Mouse (Mus musculus) forebrain, embryonic 10.5 days (tissue): ENCODE results near the gene Epo. TPM values are rescaled to one million over a fixed set of nuclear protein-coding genes. Genes with fewer than 3 reads are reported as not detected.
A peak's percentile ranks its signal among the peaks of the same experiment; 100 is the strongest.

Experiments
- DNase-seq: peaks from one replicate; pipeline ENCODE4 v3.0.0-alpha.2; 2017; ENCODE audit warnings: low spot score; ENCODE audit errors: extremely low spot score
- H3K27ac ChIP-seq: fragments of 300-500 bp; sonication (generic); 2 replicates; pipeline ENCODE4 v1.5.1; 2016; ENCODE audit warnings: mild to moderate bottlenecking
- H3K27me3 ChIP-seq: fragments of 300-500 bp; sonication (generic); 2 replicates; pipeline ENCODE4 v1.6.1; 2016; ENCODE audit warnings: mild to moderate bottlenecking; ENCODE audit not compliant: poor library complexity, severe bottlenecking
- H3K36me3 ChIP-seq: fragments of 300-500 bp; sonication (generic); replicated peaks from 2 replicates; pipeline ENCODE4 v1.6.1; 2016; ENCODE audit warnings: mild to moderate bottlenecking, moderate library complexity
- H3K4me1 ChIP-seq: fragments of 300-500 bp; sonication (generic); 2 replicates; pipeline ENCODE4 v1.6.1; 2016
- H3K4me3 ChIP-seq: fragments of 300-500 bp; sonication (generic); 2 replicates; pipeline ENCODE4 v1.5.1; 2016; ENCODE audit warnings: mild to moderate bottlenecking, moderate library complexity
- H3K9me3 ChIP-seq: fragments of 300-500 bp; sonication (generic); 2 replicates; pipeline ENCODE4 v1.6.1; 2016; ENCODE audit warnings: mild to moderate bottlenecking, moderate library complexity
- WGBS: fragments of 180-500 bp; shearing (Covaris S2); methylation state at CpG from one replicate; pipeline ENCODE4 v1.1.7; 2016; 5-methylcytosine and 5-hydroxymethylcytosine counted together
- polyA plus RNA-seq: library from polyadenylated mRNA; unstranded; fragments of >200 nt; fragmentation: Nextera tagmentation; extraction: Ambion mirVana; gene quantifications from 2 replicates; pipeline ENCODE4 v1.2.1, GENCODE M21; 2016

Gene Epo
- polyA plus RNA-seq, 1 experiment from 2014 or later: 2.9 TPM

- DNase-seq: no peak
- Histone ChIP-seq H3K27ac (no peak overlapping the region), H3K4me3 (no peak overlapping the region), H3K36me3 (peaks cover 11% of the 10 kb centered on the region), H3K4me1 (peaks cover 44% of the 10 kb centered on the region), H3K9me3 (no peaks in the 10 kb centered on the region), H3K27me3 (no peaks in the 10 kb centered on the region)
- WGBS: 96% methylated on average over 3 of the region's 3 CpGs
Observed at GRCm38 (mm10) chr5:137534762-137535161, 1.7 kb upstream of the Epo start.

- WGBS: 0% methylated on average over 12 of the region's 12 CpGs
- peaks cover 31% of the 10 kb centered on the region for H3K36me3 ChIP-seq
- no peak for DNase-seq
- H3K27me3 ChIP-seq: no peaks in the 10 kb centered on the region
- H3K4me1 ChIP-seq: peaks cover 57% of the 10 kb centered on the region
- H3K27ac ChIP-seq: peak overlapping the region; percentile 95
- H3K4me3 ChIP-seq: peak overlapping the region; percentile 94
- H3K9me3 ChIP-seq: no peaks in the 10 kb centered on the region
Observed at GRCm38 (mm10) chr5:137532808-137533116, 280 bp downstream of the Epo start.

DNA sequence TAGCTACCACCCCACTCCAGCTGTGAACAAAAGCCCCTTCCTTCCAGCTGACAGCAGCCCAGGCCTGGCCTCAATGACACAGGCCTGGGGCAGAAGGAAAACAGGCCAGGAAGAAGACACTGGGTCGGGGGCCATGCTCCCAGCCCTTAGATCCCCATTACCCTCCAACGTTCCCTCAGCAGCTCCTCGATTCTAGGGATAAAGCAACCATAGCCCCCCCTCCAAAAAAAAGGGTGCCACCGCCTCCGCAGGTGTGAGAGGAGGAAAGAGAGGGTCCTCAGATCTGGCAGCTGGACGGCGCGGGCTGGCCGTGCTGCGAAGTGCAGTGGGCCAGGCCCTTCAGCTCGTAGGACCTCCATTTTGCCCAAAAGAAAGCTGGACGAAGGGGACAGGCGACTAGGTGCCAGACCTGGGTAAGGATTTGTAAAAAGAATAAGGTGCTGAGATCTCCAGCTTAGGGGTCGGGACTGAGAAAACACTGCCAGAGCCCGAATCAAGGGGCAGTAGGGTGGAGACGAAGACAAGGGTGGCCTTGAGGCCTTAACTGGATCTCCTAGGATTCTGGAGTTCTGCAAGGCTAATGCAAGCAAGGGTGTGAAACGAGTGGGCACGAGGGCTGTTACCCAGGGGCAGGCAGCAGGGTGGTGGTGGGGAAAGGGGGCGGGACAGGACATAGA, 773 bp downstream of the Epo start:
- peaks cover 36% of the 10 kb centered on the region for H3K36me3 ChIP-seq
- DNase-seq: peak; percentile 53
- under 1% methylated on average over 19 of the region's 19 CpGs for WGBS

DNA sequence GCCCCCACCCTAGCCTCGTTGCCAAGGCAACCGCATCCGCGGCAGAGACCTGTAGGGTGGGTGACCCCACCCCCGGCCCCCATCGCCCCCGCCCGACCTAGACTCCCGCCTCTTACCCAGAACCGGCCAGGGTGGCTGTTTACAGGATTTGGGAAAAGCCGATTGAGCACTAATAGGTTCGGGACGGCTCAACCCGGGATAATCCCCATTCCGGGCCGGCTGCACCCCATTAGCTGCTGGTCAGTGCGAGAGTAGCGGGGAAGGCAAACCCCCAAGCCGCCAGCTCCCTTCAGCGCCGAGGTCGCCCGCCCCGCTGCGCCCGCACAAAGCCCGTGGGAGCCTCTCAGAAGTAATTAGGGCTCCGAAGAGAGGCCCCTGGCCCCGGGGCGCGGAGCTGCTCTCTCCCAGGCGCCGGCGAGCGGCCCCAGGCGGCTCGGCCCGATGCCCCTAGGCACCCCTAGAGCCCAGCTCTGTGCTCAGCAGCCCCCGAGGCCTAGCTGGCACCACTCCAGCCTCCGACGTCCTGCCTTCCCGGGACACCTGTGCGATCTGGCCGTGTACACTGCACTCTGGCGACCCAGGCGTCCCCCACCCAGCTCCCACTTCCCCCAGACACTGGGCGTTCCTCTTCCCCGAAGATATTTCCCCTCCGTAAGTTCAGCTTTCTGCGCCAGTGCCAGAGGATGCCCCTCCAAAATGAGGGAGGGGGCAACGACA, 1.5 kb downstream of the Epo start:
- WGBS: under 1% methylated on average over 51 of the region's 51 CpGs
- Histone ChIP-seq H3K4me1 (peaks cover 62% of the 10 kb centered on the region), H3K27ac (peak overlapping the region; percentile 95), H3K36me3 (peaks cover 43% of the 10 kb centered on the region), H3K27me3 (no peaks in the 10 kb centered on the region), H3K4me3 (peak overlapping the region; percentile 94), H3K9me3 (no peaks in the 10 kb centered on the region)
- DNase-seq: peak; percentile 85

More for the DNA sequence above, 773 bp downstream of the Epo start:
- Histone ChIP-seq H3K27ac (peak overlapping the region; percentile 95), H3K9me3 (no peaks in the 10 kb centered on the region), H3K4me1 (peaks cover 57% of the 10 kb centered on the region), H3K4me3 (peak overlapping the region; percentile 94), H3K27me3 (no peaks in the 10 kb centered on the region)

GRCm38 (mm10) chr5:137530588-137531413, 2.2 kb downstream of the Epo start:
- peaks cover 50% of the 10 kb centered on the region for H3K36me3 ChIP-seq
- peaks cover 69% of the 10 kb centered on the region for H3K4me1 ChIP-seq
- peak overlapping the region; percentile 95 for H3K27ac ChIP-seq
- DNase-seq: peak; percentile 59
- WGBS: under 1% methylated on average over 46 of the region's 46 CpGs
- no peaks in the 10 kb centered on the region for H3K27me3 ChIP-seq
- no peaks in the 10 kb centered on the region for H3K9me3 ChIP-seq
- H3K4me3 ChIP-seq: peak overlapping the region; percentile 94

- H3K36me3 ChIP-seq: peaks cover 57% of the 10 kb centered on the region
- no peak for DNase-seq
- peak overlapping the region; percentile 94 for H3K4me3 ChIP-seq
- peak overlapping the region; percentile 95 for H3K27ac ChIP-seq
- peaks cover 69% of the 10 kb centered on the region for H3K4me1 ChIP-seq
- H3K27me3 ChIP-seq: no peaks in the 10 kb centered on the region
- no peaks in the 10 kb centered on the region for H3K9me3 ChIP-seq
- 78% methylated on average over 8 of the region's 8 CpGs for WGBS
Observed at GRCm38 (mm10) chr5:137530075-137530474, 3.0 kb downstream of the Epo start.

- peaks cover 64% of the 10 kb centered on the region for H3K36me3 ChIP-seq
- peak overlapping the region; percentile 94 for H3K4me3 ChIP-seq
- no peaks in the 10 kb centered on the region for H3K9me3 ChIP-seq
- H3K27me3 ChIP-seq: no peaks in the 10 kb centered on the region
- no peak for DNase-seq
- H3K27ac ChIP-seq: 0 out of 2 replicates have a peak overlapping the region, but pooled peaks have one; percentile 20
- 77% methylated on average over 15 of the region's 15 CpGs for WGBS
- peaks cover 69% of the 10 kb centered on the region for H3K4me1 ChIP-seq
Observed at GRCm38 (mm10) chr5:137529221-137529995, 3.6 kb downstream of the Epo start.

DNA sequence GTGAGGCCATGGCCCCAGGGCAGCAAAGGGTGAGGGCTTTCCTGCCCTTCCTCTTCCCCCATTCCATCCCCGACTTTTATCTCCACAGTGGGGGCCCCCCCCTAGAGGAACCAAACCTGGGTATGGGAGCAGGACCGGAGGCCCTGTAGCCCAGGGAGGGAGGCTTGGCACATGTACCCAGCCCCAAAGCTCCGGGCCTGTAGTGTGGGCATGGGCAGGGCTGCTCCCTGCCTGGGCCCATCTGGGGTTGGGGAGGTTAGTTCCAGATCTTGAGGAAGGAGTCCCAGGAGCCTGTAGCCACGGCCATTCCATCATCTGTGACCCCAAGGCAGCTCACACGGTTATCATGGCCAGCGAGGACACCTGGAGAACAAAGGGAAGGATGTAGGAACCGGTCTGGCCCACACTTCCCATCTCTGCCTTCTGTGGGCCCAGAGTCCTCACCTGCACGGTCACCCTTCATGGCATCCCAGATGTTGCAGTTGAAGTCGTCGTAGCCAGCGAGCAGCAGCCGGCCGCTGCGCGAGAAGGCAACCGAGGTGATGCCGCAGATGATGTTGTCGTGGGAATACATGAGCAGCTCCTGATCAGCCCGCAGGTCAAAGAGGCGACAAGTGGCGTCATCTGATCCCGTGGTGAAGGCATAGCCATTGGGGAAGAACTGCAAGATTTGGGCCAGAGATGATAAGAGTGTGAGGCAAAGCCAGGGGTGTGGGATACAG, 4.6 kb downstream of the Epo start:
- peak overlapping the region; percentile 94; the same call in 1 of the 2 replicates for H3K4me3 ChIP-seq
- peaks cover 62% of the 10 kb centered on the region for H3K4me1 ChIP-seq
- H3K27ac ChIP-seq: 0 out of 2 replicates have a peak overlapping the region, but pooled peaks have one; percentile 30
- no peaks in the 10 kb centered on the region for H3K9me3 ChIP-seq
- WGBS: 89% methylated on average over 22 of the region's 22 CpGs
- no peak for DNase-seq
- no peaks in the 10 kb centered on the region for H3K27me3 ChIP-seq
- H3K36me3 ChIP-seq: peaks cover 74% of the 10 kb centered on the region

GRCm38 (mm10) chr5:137527413-137527812, 5.6 kb downstream of the Epo start:
- H3K9me3 ChIP-seq: no peaks in the 10 kb centered on the region
- H3K36me3 ChIP-seq: peaks cover 84% of the 10 kb centered on the region
- H3K27ac ChIP-seq: no peak overlapping the region
- no peaks in the 10 kb centered on the region for H3K27me3 ChIP-seq
- H3K4me3 ChIP-seq: peak overlapping the region; percentile 5; the same call in 1 of the 2 replicates
- no peak for DNase-seq
- 63% methylated on average over 1 of the region's 1 CpGs for WGBS
- peaks cover 61% of the 10 kb centered on the region for H3K4me1 ChIP-seq

DNA sequence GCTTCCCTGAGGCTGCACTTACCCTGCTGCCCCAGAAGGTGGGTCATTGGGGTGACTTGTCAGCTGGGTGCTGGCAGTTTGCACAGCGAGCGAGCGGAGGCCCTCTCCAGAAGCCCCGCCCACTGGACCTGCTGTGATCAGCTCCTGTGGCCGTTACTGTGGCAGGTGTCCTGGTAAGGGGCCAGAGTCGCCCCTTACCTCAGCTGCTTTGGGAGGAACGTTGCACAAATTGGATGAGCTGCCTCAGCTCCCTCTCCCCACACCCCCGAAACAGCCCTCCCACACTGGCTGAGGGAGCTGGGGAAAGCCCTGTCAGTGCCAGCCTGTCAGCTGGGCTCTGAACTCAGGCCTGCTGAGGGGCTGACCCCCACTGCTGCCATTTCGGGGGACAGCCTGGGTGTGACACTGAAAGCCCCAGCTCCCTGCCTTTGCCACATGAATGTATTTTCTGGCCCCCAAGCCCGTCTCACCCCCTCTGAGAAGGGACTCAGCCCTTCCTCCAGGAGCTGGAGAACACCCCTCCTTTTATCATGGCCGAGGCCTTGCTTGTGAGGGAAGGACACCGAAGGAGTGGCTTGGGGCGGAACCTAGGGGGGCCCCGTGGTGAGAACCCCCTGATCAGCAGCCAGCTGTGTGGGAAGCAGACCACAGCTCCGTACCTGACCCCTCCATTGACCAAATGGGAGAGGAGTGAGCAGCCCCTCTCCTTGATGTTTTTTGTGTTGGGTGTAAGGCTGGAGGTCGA, 6.7 kb downstream of the Epo start:
- WGBS: 56% methylated on average over 16 of the region's 16 CpGs
- DNase-seq: no peak
- Histone ChIP-seq H3K27me3 (no peaks in the 10 kb centered on the region), H3K9me3 (no peaks in the 10 kb centered on the region), H3K4me3 (peak overlapping the region; percentile 10; the same call in 1 of the 2 replicates), H3K27ac (peak overlapping the region; percentile 66), H3K4me1 (peaks cover 51% of the 10 kb centered on the region), H3K36me3 (peaks cover 95% of the 10 kb centered on the region)

DNA sequence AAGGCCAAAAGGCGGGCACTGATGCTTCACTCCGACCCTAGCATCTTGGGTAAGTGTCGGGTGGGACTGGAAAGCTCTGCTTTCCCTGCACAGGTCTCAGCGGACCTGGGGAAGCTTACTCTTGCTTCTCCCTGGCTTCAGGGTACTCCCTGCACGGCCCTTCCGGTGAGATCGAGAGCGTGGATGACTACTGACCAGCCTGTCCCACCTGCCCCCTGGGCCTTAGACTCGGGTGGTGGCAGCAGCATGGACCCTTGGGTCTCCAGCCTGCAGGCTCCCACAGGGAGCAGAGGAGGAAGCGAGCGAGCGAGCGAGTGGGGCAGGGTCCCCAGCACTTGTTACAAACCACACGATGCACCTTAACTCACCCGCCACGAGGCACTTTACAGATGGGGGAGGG, 7.5 kb downstream of the Epo start:
- H3K27me3 ChIP-seq: no peaks in the 10 kb centered on the region
- peaks cover 42% of the 10 kb centered on the region for H3K4me1 ChIP-seq
- no peaks in the 10 kb centered on the region for H3K9me3 ChIP-seq
- no peak overlapping the region for H3K27ac ChIP-seq
- no peak for DNase-seq
- H3K4me3 ChIP-seq: no peak overlapping the region
- H3K36me3 ChIP-seq: peaks cover 100% of the 10 kb centered on the region
- 82% methylated on average over 16 of the region's 16 CpGs for WGBS
